Mouse (Mus musculus) stomach, postnatal 0 days (tissue): ENCODE data around the gene Cfap58. TPM values are rescaled to one million over a fixed set of nuclear protein-coding genes. Genes with fewer than 3 reads are reported as not detected.
A peak's percentile ranks its signal among the peaks of the same experiment; 100 is the strongest.

Experiments
- ATAC-seq: fragments of 200-750 bp; cut with Nextera tagmentation; 2 replicates; pipeline ENCODE4 v1.8.0; 2017; ENCODE audit not compliant: low FRiP score, low TSS enrichment
- DNase-seq: peaks from one replicate; pipeline ENCODE4 v3.0.0-alpha.2; 2016; ENCODE audit warnings: low spot score
- H3K27ac ChIP-seq: fragments of 300-500 bp; sonication (generic); replicated peaks from 2 replicates; pipeline ENCODE4 v1.5.1; 2014; ENCODE audit warnings: mild to moderate bottlenecking, control low read depth
- H3K27me3 ChIP-seq: fragments of 300-500 bp; sonication (generic); 2 replicates; pipeline ENCODE4 v1.6.1; 2014; ENCODE audit warnings: low read length; ENCODE audit not compliant: control insufficient read depth, insufficient read depth
- H3K36me3 ChIP-seq: fragments of 300-500 bp; sonication (generic); 2 replicates; pipeline ENCODE4 v1.6.1; 2014; ENCODE audit warnings: low read length, mixed read lengths; ENCODE audit not compliant: control insufficient read depth, insufficient read depth
- H3K4me1 ChIP-seq: fragments of 300-500 bp; sonication (generic); replicated peaks from 2 replicates; pipeline ENCODE4 v1.6.1; 2014; ENCODE audit warnings: antibody characterized with exemption; ENCODE audit not compliant: control insufficient read depth, insufficient read depth
- H3K4me2 ChIP-seq: fragments of 300-500 bp; sonication (generic); replicated peaks from 2 replicates; pipeline ENCODE4 v1.6.1; 2014; ENCODE audit warnings: low read depth, mild to moderate bottlenecking, control low read depth, moderate library complexity
- H3K4me3 ChIP-seq: fragments of 300-500 bp; sonication (generic); 2 replicates; pipeline ENCODE4 v1.5.1; 2014; ENCODE audit warnings: low read depth, low read length, control low read depth
- H3K9ac ChIP-seq: fragments of 300-500 bp; sonication (generic); 2 replicates; pipeline ENCODE4 v1.6.1; 2014; ENCODE audit warnings: mild to moderate bottlenecking, low read length, control low read depth, mixed read lengths
- H3K9me3 ChIP-seq: fragments of 300-500 bp; sonication (generic); 2 replicates; pipeline ENCODE4 v1.6.1; 2016; ENCODE audit warnings: low read length; ENCODE audit not compliant: control insufficient read depth
- CTCF ChIP-seq: IDR thresholded peaks from 2 replicates; pipeline ENCODE4 v1.5.1; 2016; ENCODE audit warnings: antibody characterized with exemption, low read depth, mild to moderate bottlenecking, moderate library complexity
- EP300 ChIP-seq: optimal IDR thresholded peaks from 2 replicates; pipeline ENCODE3; 2016; ENCODE audit warnings: antibody characterized with exemption
- WGBS: fragments of 180-500 bp; shearing (Covaris S2); extraction: QIAGEN DNeasy Blood & Tissue Kit; methylation state at CpG from one replicate; pipeline ENCODE4 v1.1.7; 2014; 5-methylcytosine and 5-hydroxymethylcytosine counted together
- polyA plus RNA-seq: library from polyadenylated mRNA; unstranded; fragments of >200 nt; fragmentation: Nextera tagmentation; extraction: Ambion mirVana; gene quantifications from 2 replicates; pipeline ENCODE4 v1.2.1, GENCODE M21; 2015

The Cfap58 gene
- not detected in 2 replicates for polyA plus RNA-seq

GRCm38 (mm10) chr19:47937443-47938406, at the start of gene Cfap58:
TSS of gene Cfap58 (plus strand) at chr19:47937675.
- peak within 1 kb of the TSS; percentile 72 for H3K4me2 ChIP-seq
- no peaks in the 10 kb centered on the region for H3K27me3 ChIP-seq
- peak; percentile 58 for ATAC-seq
- H3K4me1 ChIP-seq = peaks cover 2% of the 10 kb centered on the region; the same call in 1 of the 2 replicates
- peak within 1 kb of the TSS; percentile 41; the same call in 1 of the 2 replicates for H3K9ac ChIP-seq
- H3K36me3 ChIP-seq = no peaks in the 10 kb centered on the region
- DNase-seq = peak; percentile 65
- H3K27ac ChIP-seq = no peak within 1 kb of the TSS
- TF ChIP-seq CTCF = peak; percentile 47
- no peak for TF ChIP-seq EP300
- peak within 1 kb of the TSS; percentile 35 for H3K4me3 ChIP-seq
- WGBS = 8% methylated on average over 41 of the region's 41 CpGs
- no peaks in the 10 kb centered on the region for H3K9me3 ChIP-seq

DNA sequence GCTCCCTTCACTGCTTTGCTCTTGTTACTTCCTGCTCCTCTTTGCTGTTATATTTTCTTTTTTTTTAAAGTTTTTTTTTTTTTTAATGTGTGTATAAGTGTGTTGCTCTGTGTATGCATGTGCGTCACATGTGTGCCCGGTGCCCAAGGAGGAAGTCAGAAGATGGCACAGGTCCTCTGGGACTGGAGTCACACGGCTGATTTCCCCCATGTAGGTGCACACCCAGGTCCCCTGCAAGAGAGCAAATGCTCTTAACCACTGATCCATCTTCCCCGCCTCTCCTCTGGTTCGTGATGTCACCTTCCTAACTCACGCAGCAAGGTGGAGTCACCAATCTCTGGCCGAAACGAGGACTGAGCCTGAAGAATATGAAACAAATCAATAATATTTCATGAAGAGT, 49.4 kb upstream of the Cfap58 start:
- Histone ChIP-seq H3K9me3 (no peaks in the 10 kb centered on the region), H3K27ac (0 out of 2 replicates have a peak overlapping the region, but pooled peaks have one; percentile 8), H3K36me3 (no peaks in the 10 kb centered on the region), H3K4me3 (no peak overlapping the region), H3K4me2 (no peak overlapping the region), H3K4me1 (peaks cover 8% of the 10 kb centered on the region), H3K9ac (no peak overlapping the region), H3K27me3 (no peaks in the 10 kb centered on the region)
- 85% methylated on average over 8 of the region's 8 CpGs for WGBS
- no peak for DNase-seq
- no peak for ATAC-seq
- no peak for TF ChIP-seq EP300
- TF ChIP-seq CTCF = no peak

DNA sequence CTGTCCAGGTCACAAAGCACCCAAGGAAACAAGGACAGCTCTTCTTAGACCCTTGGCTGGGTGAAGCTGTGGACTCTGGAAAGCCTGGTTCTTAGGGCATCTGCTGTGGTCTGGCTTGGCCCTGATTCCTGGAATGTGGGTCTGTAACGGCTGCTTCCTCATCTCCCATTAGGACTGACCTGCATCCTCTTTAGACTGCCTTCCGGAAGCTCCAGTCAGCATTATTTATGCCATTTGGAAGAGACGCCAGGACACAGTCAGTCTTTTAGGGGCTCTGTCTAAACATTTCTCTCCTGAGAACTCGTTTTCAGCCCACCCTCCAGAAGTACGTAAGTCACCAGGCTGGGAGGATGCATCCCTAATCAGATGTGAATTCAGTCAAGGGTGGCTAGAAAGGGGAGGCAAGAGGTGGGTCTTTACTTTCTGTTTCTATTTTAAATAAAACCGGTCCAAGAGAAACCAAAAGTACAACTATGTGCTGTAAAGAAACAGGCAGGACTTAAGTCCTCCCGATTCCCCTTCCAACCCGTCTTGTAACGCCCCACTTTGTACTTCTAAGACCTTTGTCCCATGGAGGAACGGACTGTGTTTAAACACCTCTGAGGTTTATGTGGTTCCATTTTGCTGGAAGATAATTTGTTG, 46.9 kb upstream of the Cfap58 start:
- 32% methylated on average over 10 of the region's 10 CpGs for WGBS
- Histone ChIP-seq H3K4me3 (peak overlapping the region; percentile 17), H3K9ac (no peak overlapping the region; the same call in 1 of the 2 replicates)

GRCm38 (mm10) chr19:47891562-47892312, 45.7 kb upstream of the Cfap58 start:
- no peaks in the 10 kb centered on the region for H3K27me3 ChIP-seq
- peaks cover 7% of the 10 kb centered on the region for H3K36me3 ChIP-seq
- 42% methylated on average over 11 of the region's 11 CpGs for WGBS
- H3K4me3 ChIP-seq = no peak overlapping the region
- peak overlapping the region; percentile 78 for H3K27ac ChIP-seq
- H3K9ac ChIP-seq = no peak overlapping the region
- H3K4me2 ChIP-seq = no peak overlapping the region
- H3K9me3 ChIP-seq = no peaks in the 10 kb centered on the region
- TF ChIP-seq EP300 (no peak), CTCF (no peak)
- DNase-seq = no peak
- peak; percentile 63 for ATAC-seq
- peaks cover 8% of the 10 kb centered on the region for H3K4me1 ChIP-seq

More for the DNA sequence above, 46.9 kb upstream of the Cfap58 start:
- Histone ChIP-seq H3K27me3 (no peaks in the 10 kb centered on the region), H3K4me2 (peak overlapping the region; percentile 41), H3K4me1 (peaks cover 8% of the 10 kb centered on the region), H3K27ac (peak overlapping the region; percentile 78), H3K36me3 (no peaks in the 10 kb centered on the region), H3K9me3 (no peaks in the 10 kb centered on the region)
- ATAC-seq (no peak; the same call in 1 of the 2 replicates), DNase-seq (no peak)
- TF ChIP-seq EP300 (no peak), CTCF (no peak)

GRCm38 (mm10) chr19:47893092-47893491, 44.4 kb upstream of the Cfap58 start:
- no peak for ATAC-seq
- TF ChIP-seq EP300 (no peak), CTCF (no peak)
- no peak overlapping the region for H3K4me3 ChIP-seq
- H3K27ac ChIP-seq = no peak overlapping the region
- no peak overlapping the region for H3K4me2 ChIP-seq
- H3K9ac ChIP-seq = no peak overlapping the region
- H3K36me3 ChIP-seq = peaks cover 12% of the 10 kb centered on the region
- H3K9me3 ChIP-seq = no peaks in the 10 kb centered on the region
- 89% methylated on average over 6 of the region's 6 CpGs for whole genome bisulfite sequencing
- no peaks in the 10 kb centered on the region for H3K27me3 ChIP-seq
- peaks cover 8% of the 10 kb centered on the region for H3K4me1 ChIP-seq
- DNase-seq = no peak
